Mouse (Mus musculus) cortical plate, adult 2 months (tissue): ENCODE data around the gene Paqr6. TPM values are rescaled to one million over a fixed set of nuclear protein-coding genes. Genes with fewer than 3 reads are reported as not detected.

Source experiments
- H3K27ac ChIP-seq: fragments of 200-500 bp; 2 replicates; pipeline ENCODE4 v1.5.1; 2012; ENCODE audit warnings: low read length, control low read depth, inconsistent platforms; ENCODE audit not compliant: insufficient read depth
- H3K4me1 ChIP-seq: fragments of 200-500 bp; 2 replicates; pipeline ENCODE4 v1.6.1; 2011; ENCODE audit warnings: low read length; ENCODE audit not compliant: control insufficient read depth, insufficient read depth
- H3K4me3 ChIP-seq: fragments of 200-500 bp; 2 replicates; pipeline ENCODE4 v1.5.1; 2011; ENCODE audit warnings: mild to moderate bottlenecking, low read length, control low read depth; ENCODE audit not compliant: insufficient read depth
- CTCF ChIP-seq: fragments of 200-500 bp; IDR thresholded peaks from 2 replicates; pipeline ENCODE4 v1.5.1; 2011; ENCODE audit warnings: mild to moderate bottlenecking, control low read depth, low read length; ENCODE audit not compliant: insufficient read depth; ENCODE audit errors: extremely low read depth
- POLR2A ChIP-seq: fragments of 200-500 bp; IDR thresholded peaks from 2 replicates; pipeline ENCODE4 v1.6.1; 2011; ENCODE audit warnings: mild to moderate bottlenecking, low read length, control low read depth; ENCODE audit not compliant: insufficient read depth; ENCODE audit errors: extremely low read depth
- polyA plus RNA-seq: library from polyadenylated mRNA; depleted of rRNA; stranded (reverse); fragments of >200 nt; gene quantifications from 2 replicates; pipeline ENCODE4 v1.2.3, GENCODE M21; 2012; rRNA removed

Gene Paqr6
- 15.3 and 15.6 TPM in 2 replicates for polyA plus RNA-seq

- Histone ChIP-seq H3K4me1 (peaks cover 2% of the 10 kb centered on the region; the same call in 1 of the 2 replicates), H3K27ac (peak within 1 kb of the TSS; percentile 53), H3K4me3 (no peak within 1 kb of the TSS)
- TF ChIP-seq POLR2A, result no peak
- no peak for TF ChIP-seq CTCF
Observed at GRCm38 (mm10) chr3:88364337-88364736, at the start of gene Paqr6. Gene Paqr6, plus strand, starts transcription at chr3:88364584.

DNA sequence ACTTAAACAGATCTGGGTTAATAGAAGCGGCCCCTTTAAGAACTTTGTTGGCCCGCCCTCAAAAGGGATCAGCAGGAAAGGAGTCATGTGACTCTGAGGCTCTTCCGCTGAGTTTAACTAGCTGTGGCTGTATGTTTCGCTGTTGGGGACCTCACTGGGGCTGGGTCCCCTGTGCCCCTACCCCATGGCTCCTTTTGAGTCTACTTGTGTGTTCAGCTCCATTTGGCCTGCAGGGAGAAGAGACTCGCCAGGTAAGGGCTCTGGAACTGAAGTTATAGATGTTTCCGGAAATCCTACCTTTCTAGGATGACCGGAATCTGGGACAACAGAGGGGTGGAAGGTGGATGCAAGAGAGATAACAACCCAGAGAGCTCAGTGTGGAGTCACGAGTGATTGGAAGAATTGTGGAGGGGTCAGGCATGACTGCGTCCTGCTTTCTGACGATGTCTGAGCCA lies 39.4 kb upstream of the Paqr6 start, which contains the start of gene Glmp:
Glmp (plus strand) TSS at position 73 of the 455 bp plus-strand sequence.
- no peaks in the 10 kb centered on the region for H3K4me1 ChIP-seq
- peak within 1 kb of the TSS; percentile 70 for H3K4me3 ChIP-seq
- H3K27ac ChIP-seq, result no peak within 1 kb of the TSS
- TF ChIP-seq POLR2A (peak; percentile 67; the same call in 1 of the 2 replicates), CTCF (no peak)

- Histone ChIP-seq H3K27ac (no peak overlapping the region), H3K4me1 (no peaks in the 10 kb centered on the region), H3K4me3 (no peak overlapping the region)
- TF ChIP-seq CTCF (no peak), POLR2A (no peak)
Observed at GRCm38 (mm10) chr3:88328956-88329355, 35.4 kb upstream of the Paqr6 start.

DNA sequence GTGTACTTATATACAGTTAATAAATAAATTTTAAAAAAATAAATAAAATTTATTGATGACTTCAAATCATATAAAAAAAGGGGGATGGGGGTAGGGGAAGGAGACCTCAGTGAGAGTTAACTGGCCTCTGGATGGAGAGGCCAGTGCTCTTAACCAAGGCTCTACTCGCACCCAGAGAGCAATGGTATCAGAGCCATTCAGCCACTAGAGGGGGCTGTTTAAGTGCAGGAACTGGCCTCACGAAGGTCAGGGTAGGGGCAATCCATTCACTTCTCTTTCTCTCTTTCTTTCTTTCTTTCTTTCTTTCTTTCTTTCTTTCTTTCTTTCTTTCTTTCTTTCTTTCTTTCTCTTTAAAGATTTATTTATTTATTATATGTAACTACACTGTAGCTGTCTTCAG lies 33.1 kb upstream of the Paqr6 start:
- TF ChIP-seq CTCF, result peak; percentile 54; the same call in 1 of the 2 replicates
- no peak for TF ChIP-seq POLR2A
- Histone ChIP-seq H3K4me1 (no peaks in the 10 kb centered on the region), H3K27ac (no peak overlapping the region), H3K4me3 (no peak overlapping the region)

DNA sequence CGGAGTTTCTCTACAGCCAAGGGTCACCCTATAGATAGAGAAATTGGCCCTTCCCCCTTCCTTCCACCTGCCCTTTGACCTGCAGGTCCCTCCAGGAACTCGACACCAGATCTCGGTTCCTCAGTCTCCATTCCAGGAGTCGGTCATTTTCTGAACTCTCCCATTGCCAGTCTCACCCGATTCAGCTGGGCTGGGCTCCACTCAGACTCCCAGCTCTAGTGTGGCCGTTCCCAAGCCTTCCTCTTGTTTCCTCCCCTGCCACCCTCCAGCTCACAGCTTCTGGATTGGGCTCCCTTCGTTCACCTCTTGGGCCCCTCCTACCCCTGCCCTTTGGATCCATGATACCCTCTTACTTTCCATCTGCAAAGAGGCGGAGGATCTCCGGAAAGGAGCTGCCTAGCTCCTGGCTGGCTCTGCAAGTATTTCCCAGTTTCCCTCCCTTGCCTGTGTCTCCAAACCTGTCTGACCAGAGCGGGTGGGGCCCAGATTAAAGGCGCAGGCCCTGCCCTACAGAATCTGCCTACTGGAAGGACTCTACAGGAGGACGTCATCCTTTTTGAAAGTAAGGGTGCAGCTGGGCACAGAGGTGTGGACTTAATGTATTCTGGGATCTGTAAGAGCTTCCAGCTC lies 30.2 kb upstream of the Paqr6 start:
- TF ChIP-seq POLR2A, result no peak
- no peak for TF ChIP-seq CTCF
- no peak overlapping the region for H3K4me3 ChIP-seq
- peaks cover 6% of the 10 kb centered on the region; the same call in 1 of the 2 replicates for H3K4me1 ChIP-seq
- no peak overlapping the region for H3K27ac ChIP-seq

DNA sequence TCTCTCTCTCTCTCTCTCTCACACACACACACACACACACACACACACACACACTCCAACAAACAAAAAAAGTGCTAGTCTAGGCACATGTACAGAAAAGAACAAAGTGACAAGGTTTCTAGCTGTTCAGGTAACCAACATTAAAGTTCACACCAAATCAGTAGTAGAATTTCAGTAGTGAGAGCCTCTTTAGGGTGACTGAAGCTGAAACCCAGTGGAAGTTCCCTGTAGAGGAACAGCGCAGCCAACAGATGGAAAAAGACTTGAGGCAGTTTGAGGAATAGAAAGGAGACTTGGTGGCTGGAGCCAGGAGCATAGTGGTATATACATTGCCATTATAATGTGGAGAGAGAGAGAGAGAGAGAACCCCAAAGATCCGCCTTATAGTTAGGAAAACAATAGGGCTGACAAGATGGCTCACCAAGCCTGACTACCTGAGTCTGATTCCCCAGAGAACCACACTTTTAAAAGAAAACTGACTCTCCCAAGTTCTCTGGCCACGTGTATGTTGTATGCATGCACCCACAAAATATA lies 29.4 kb upstream of the Paqr6 start:
- no peak for TF ChIP-seq POLR2A
- TF ChIP-seq CTCF, result no peak
- Histone ChIP-seq H3K4me3 (peak overlapping the region; percentile 55; the same call in 1 of the 2 replicates), H3K27ac (no peak overlapping the region), H3K4me1 (peaks cover 6% of the 10 kb centered on the region; the same call in 1 of the 2 replicates)

- TF ChIP-seq POLR2A, result no peak
- Histone ChIP-seq H3K4me1 (peaks cover 6% of the 10 kb centered on the region; the same call in 1 of the 2 replicates), H3K4me3 (peak overlapping the region; percentile 55), H3K27ac (no peak overlapping the region)
Observed at GRCm38 (mm10) chr3:88335436-88336053, 28.8 kb upstream of the Paqr6 start.

- TF ChIP-seq CTCF (no peak), POLR2A (peak; percentile 96)
Observed at GRCm38 (mm10) chr3:88336058-88337013, 28.0 kb upstream of the Paqr6 start, which contains the start of the genes Tmem79 and Smg5. Gene Tmem79, minus strand, starts transcription at chr3:88336148. Gene Smg5, plus strand, starts transcription at chr3:88336260.

More at GRCm38 (mm10) chr3:88336058-88337013, 28.0 kb upstream of the Paqr6 start, which contains the start of the genes Tmem79 and Smg5:
- H3K4me1 ChIP-seq, result peaks cover 6% of the 10 kb centered on the region; the same call in 1 of the 2 replicates
- H3K27ac ChIP-seq, result peak within 1 kb of the TSS; percentile 89
- peak within 1 kb of the TSS; percentile 55 for H3K4me3 ChIP-seq
